Mouse (Mus musculus) myocyte (in vitro differentiated cells): ENCODE measurements around the gene Ptpn23.

Experiments used
- CEBPB ChIP-seq: IDR thresholded peaks from 2 replicates; pipeline ENCODE4 v1.6.1; 2011; ENCODE audit warnings: mild to moderate bottlenecking, moderate library complexity; ENCODE audit not compliant: poor library complexity, insufficient read depth, severe bottlenecking
- E2F4 ChIP-seq: IDR thresholded peaks from one replicate; pipeline ENCODE4 v1.6.1; 2011; ENCODE audit warnings: mild to moderate bottlenecking, control low read depth, moderate library complexity; ENCODE audit not compliant: insufficient read depth
- MAX ChIP-seq: IDR thresholded peaks from one replicate; pipeline ENCODE4 v1.6.1; 2011; ENCODE audit warnings: low read depth, mild to moderate bottlenecking, control low read depth
- POLR2A ChIP-seq: IDR thresholded peaks from one replicate; pipeline ENCODE4 v1.6.1; 2011; ENCODE audit warnings: low read depth, mild to moderate bottlenecking, control low read depth, moderate library complexity; ENCODE audit not compliant: insufficient read length
- POLR2AphosphoS2 ChIP-seq: IDR thresholded peaks from one replicate; pipeline ENCODE4 v1.6.1; 2011; ENCODE audit warnings: low read depth, control low read depth; ENCODE audit not compliant: insufficient read length
- REST ChIP-seq: IDR thresholded peaks from one replicate; pipeline ENCODE4 v1.6.1; 2011; ENCODE audit warnings: mild to moderate bottlenecking, control low read depth, moderate library complexity; ENCODE audit not compliant: insufficient read depth, insufficient read length
- SRF ChIP-seq: IDR thresholded peaks from one replicate; pipeline ENCODE4 v1.6.1; 2011; ENCODE audit warnings: low read depth; ENCODE audit not compliant: control insufficient read depth, insufficient read length
- TCF12 ChIP-seq: IDR thresholded peaks from one replicate; pipeline ENCODE4 v1.6.1; 2011; ENCODE audit warnings: mild to moderate bottlenecking, control low read depth; ENCODE audit not compliant: poor library complexity, insufficient read depth, severe bottlenecking

DNA sequence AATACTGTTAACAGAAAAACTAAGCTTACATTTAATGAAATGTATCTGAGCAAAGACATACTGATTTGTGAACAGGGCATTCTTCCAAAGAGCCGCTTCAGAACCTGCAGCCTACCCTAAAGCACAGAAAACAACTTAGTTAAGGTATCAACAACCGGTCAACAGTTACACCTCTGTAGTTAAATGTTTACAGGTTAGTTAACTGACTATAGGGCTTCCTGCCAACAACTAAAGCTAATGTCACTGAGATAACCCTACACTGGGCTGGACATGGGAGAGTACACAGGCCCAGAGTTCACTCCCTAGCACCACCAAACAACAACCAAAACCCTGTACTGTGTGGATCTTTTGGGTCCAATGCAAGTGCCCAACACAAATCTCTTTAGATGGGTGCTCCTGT is 5.3 kb downstream of the Ptpn23 start:
- TF ChIP-seq POLR2A (no peak), POLR2AphosphoS2 (no peak), CEBPB (no peak), REST (no peak), MAX (no peak), E2F4 (no peak), TCF12 (no peak), SRF (no peak)
